Mouse (Mus musculus) c-Kit-positive CD71-positive TER-119-positive erythroid progenitor cells, embryonic 14.5 days (primary cell): ENCODE results near the gene Olfr843.

Source experiments
- DNase-seq: peaks from one replicate; pipeline ENCODE4 v3.0.0-alpha.2; 2013; ENCODE audit warnings: low spot score

Gene Olfr843

DNA sequence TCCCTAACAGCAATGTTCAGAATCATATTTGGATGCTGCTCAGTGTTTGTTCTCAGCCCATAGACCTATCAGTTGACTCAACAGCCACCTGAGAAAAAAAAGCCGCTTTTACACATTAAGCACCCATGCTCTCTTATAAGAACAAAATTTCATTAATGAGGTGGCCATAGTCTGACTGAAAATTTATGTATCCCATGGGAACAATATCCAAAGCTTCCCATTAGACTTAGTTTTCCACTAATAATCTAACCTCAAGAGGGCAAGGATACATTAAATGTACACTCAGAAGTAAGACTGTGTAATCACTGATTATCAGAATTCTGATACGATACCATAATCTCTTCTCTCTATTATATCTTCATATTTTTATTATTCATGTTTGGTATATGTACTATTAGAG lies at the start of gene Olfr843:
TSS of gene Olfr843 (minus strand) at position 101 of the 400 bp plus-strand sequence.
- DNase-seq, result no peak
